Mouse (Mus musculus): ENCODE results near the gene Zfp597. TPM values are rescaled to one million over a fixed set of nuclear protein-coding genes. Genes with fewer than 3 reads are reported as not detected.
"Not testable (repeated sequence)": the region's sequence is repeated elsewhere in the genome, so short reads cannot be mapped to it uniquely, and the experiment has no call there.

The Zfp597 gene
- polyA plus RNA-seq, 1 experiment from 2014 or later, result 12.7 TPM

DNA sequence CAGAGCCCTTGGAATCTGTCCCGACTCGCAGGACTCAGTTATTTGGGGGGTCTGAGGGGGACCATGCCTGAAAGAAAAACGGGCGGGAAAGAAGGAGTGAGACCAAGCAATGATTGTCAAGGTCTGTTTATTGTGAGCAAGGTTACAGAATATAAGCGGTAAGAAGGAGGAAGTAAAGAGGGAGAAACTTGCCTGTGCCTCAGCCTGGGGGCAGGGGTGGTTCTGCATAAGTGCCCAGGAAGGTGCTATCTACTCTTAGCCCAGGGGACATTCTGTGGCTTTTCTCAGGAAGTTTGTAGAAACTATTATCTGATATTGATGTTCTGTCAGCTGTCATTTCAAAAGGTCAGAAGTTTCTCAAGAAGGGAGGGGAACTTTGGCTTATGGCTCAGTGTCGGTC, 69.7 kb downstream of the Zfp597 start:
- not testable (repeated sequence) for ATAC-seq; H3K4me2 ChIP-seq (ENCODE audit: low read length); H3K4me3 ChIP-seq (ENCODE audit: low read length); H3K27me3 ChIP-seq (replicated peaks; ENCODE audit: control insufficient read depth, insufficient read depth, low read length); H3K9me3 ChIP-seq (ENCODE audit: control insufficient read depth, low read length); H3K27ac ChIP-seq (ENCODE audit: low read depth, low read length); H3K9ac ChIP-seq (ENCODE audit: low read depth, low read length); H3K36me3 ChIP-seq (ENCODE audit: control insufficient read depth, insufficient read depth, low read length); H3K4me1 ChIP-seq (ENCODE audit: control insufficient read depth, insufficient read depth, low read depth, low read length)
- 85% methylated on average over 6 of the region's 6 CpGs for WGBS

Small RNAs within 50 kb of the gene (microRNA-seq; reads per million reads assigned to microRNA genes)
- gene Gm23493, result not detected

Other genes with a start within 250 kb of the Zfp597 start
- not detected in 2 replicates for gene Mefv, start 166.5 kb downstream of the Zfp597 start, polyA plus RNA-seq (2015; fragmentation: Nextera tagmentation; extraction: Ambion mirVana)
- gene Zfp263, start 140.5 kb downstream of the Zfp597 start, polyA plus RNA-seq (2015; fragmentation: Nextera tagmentation; extraction: Ambion mirVana), result 40.6 and 47.5 TPM in 2 replicates
- gene Olfr15, start 53.7 kb downstream of the Zfp597 start, polyA plus RNA-seq (2015; fragmentation: Nextera tagmentation; extraction: Ambion mirVana), result not detected in 2 replicates
- 2.5 and 3.3 TPM in 2 replicates for gene Zfp174, start 37.3 kb downstream of the Zfp597 start, polyA plus RNA-seq (2015; fragmentation: Nextera tagmentation; extraction: Ambion mirVana)
- 105 and 107 TPM in 2 replicates for gene Naa60, start 12.2 kb downstream of the Zfp597 start, polyA plus RNA-seq (2015; fragmentation: Nextera tagmentation; extraction: Ambion mirVana)
- gene Gm20695, start 87 bp upstream of the Zfp597 start, polyA plus RNA-seq (2015; fragmentation: Nextera tagmentation; extraction: Ambion mirVana), result 0.51 and 1.5 TPM in 2 replicates
- gene 1700037C18Rik, start 24.1 kb upstream of the Zfp597 start, polyA plus RNA-seq (2015; fragmentation: Nextera tagmentation; extraction: Ambion mirVana), result 15.7 and 16.2 TPM in 2 replicates
- gene Cluap1, start 24.2 kb upstream of the Zfp597 start, polyA plus RNA-seq (2015; fragmentation: Nextera tagmentation; extraction: Ambion mirVana), result 37.0 and 42.3 TPM in 2 replicates
- gene Nlrc3, start 92.1 kb upstream of the Zfp597 start, polyA plus RNA-seq (2015; fragmentation: Nextera tagmentation; extraction: Ambion mirVana), result 0.70 and 1.1 TPM in 2 replicates
- 23.2 and 31.7 TPM in 2 replicates for gene Slx4, start 119.2 kb upstream of the Zfp597 start, polyA plus RNA-seq (2015; fragmentation: Nextera tagmentation; extraction: Ambion mirVana)
- gene Dnase1, start 152.4 kb upstream of the Zfp597 start, polyA plus RNA-seq (2015; fragmentation: Nextera tagmentation; extraction: Ambion mirVana), result 4.0 and 7.5 TPM in 2 replicates
- 54.4 and 59.1 TPM in 2 replicates for gene Trap1, start 193.3 kb upstream of the Zfp597 start, polyA plus RNA-seq (2015; fragmentation: Nextera tagmentation; extraction: Ambion mirVana)

Measured in hindbrain, embryonic 16.5 days (tissue).